ENCODE assay signal across 8 mouse cellular contexts in genomic region chr13:12460881-12461729, GRCm38 (mm10). TPM values are rescaled to one million over a fixed set of nuclear protein-coding genes. Genes with fewer than 3 reads are reported as not detected.
DNase-seq lines count a peak whose midpoint lies in the region; ATAC-seq and TF ChIP-seq lines count a peak whose summit lies in the region.

No protein-coding gene starts in this region.

- peak; percentile 93 for ATAC-seq in embryonic facial prominence, embryonic 15.5 days (ENCODE audit: insufficient number of reproducible peaks, low FRiP score, low TSS enrichment, low read depth)
- ATAC-seq in kidney, embryonic 14.5 days (ENCODE audit: low FRiP score, low TSS enrichment), result peak; percentile 97
- ATAC-seq in limb, embryonic 14.5 days (ENCODE audit: low FRiP score, low read depth), result peak; percentile 95
- ATAC-seq in midbrain, embryonic 16.5 days, result peak; percentile 96

- H3K4me3 ChIP-seq in bone marrow macrophage, adult 2 months (ENCODE audit: insufficient read depth, low read length), result peak overlapping the region; percentile 90
- peak overlapping the region; percentile 85 for H3K4me3 ChIP-seq in embryonic facial prominence, embryonic 15.5 days (replicated peaks)
- H3K4me3 ChIP-seq in kidney, embryonic 14.5 days (ENCODE audit: low read length), result peak overlapping the region; percentile 77
- peak overlapping the region; percentile 69 for H3K4me3 ChIP-seq in limb, embryonic 14.5 days (replicated peaks; ENCODE audit: low read length)
- peak overlapping the region; percentile 78 for H3K4me3 ChIP-seq in midbrain, embryonic 16.5 days (ENCODE audit: low read depth, low read length)
- peak overlapping the region; percentile 93 for H3K4me3 ChIP-seq in spleen, adult 2 months (ENCODE audit: extremely low read depth, insufficient read depth, insufficient read length)

- peak; percentile 96 to 97 for DNase-seq in B cell, adult 2 months
- DNase-seq in heart, adult 9 months (ENCODE audit: low spot score in 2 of 2), result peak; percentile 95 to 96
- peak; percentile 89 for DNase-seq in limb, embryonic 14.5 days (ENCODE audit: low spot score)
- DNase-seq in spleen, adult 2 months (ENCODE audit: low read depth in 1 of 2, low spot score in 2 of 2), result peak; percentile 78 to 96

- peak overlapping the region; percentile 88 for H3K27ac ChIP-seq in bone marrow macrophage, adult 2 months (ENCODE audit: insufficient read depth, low read depth, low read length)
- peak overlapping the region; percentile 56 for H3K27ac ChIP-seq in embryonic facial prominence, embryonic 15.5 days (replicated peaks)
- peak overlapping the region; percentile 43; the same call in 1 of the 2 replicates for H3K27ac ChIP-seq in kidney, embryonic 14.5 days (ENCODE audit: low read depth, low read length)
- 0 out of 2 replicates have a peak overlapping the region, but pooled peaks have one; percentile 45 for H3K27ac ChIP-seq in limb, embryonic 14.5 days (replicated peaks; ENCODE audit: low read depth, low read length)
- peak overlapping the region; percentile 83 for H3K27ac ChIP-seq in midbrain, embryonic 16.5 days (ENCODE audit: low read length)
- H3K27ac ChIP-seq in spleen, adult 2 months (ENCODE audit: insufficient read depth, low read length), result peak overlapping the region; percentile 80

- TF ChIP-seq POLR2A in bone marrow macrophage, adult 2 months (IDR thresholded peaks at IDR 0.05; ENCODE audit: borderline replicate concordance, low read depth, low read length), result no peak
- 0 out of 2 replicates have a peak, but pooled peaks have one; percentile 17 for TF ChIP-seq POLR2A in limb, embryonic 14.5 days (IDR thresholded peaks at IDR 0.05; ENCODE audit: borderline replicate concordance, extremely low read depth, insufficient read depth, insufficient read length)
- peak; percentile 23 for TF ChIP-seq POLR2A in spleen, adult 2 months (IDR thresholded peaks at IDR 0.05; ENCODE audit: low read depth, low read length)

- peaks cover 8% of the 10 kb centered on the region; the same call in 1 of the 2 replicates for H3K36me3 ChIP-seq in embryonic facial prominence, embryonic 15.5 days
- no peaks in the 10 kb centered on the region for H3K36me3 ChIP-seq in kidney, embryonic 14.5 days (ENCODE audit: control insufficient read depth, insufficient read depth, low read length)
- 0 out of 2 replicates have a peak, but pooled peaks cover 5% of the 10 kb centered on the region for H3K36me3 ChIP-seq in limb, embryonic 14.5 days (ENCODE audit: control insufficient read depth, insufficient read depth, low read length)
- H3K36me3 ChIP-seq in midbrain, embryonic 16.5 days (ENCODE audit: control insufficient read depth, insufficient read depth, low read length), result no peaks in the 10 kb centered on the region
- peaks cover 10% of the 10 kb centered on the region for H3K36me3 ChIP-seq in spleen, adult 2 months (ENCODE audit: control insufficient read depth, insufficient read depth, low read length)

- H3K4me2 ChIP-seq in embryonic facial prominence, embryonic 15.5 days (replicated peaks), result peak overlapping the region; percentile 81
- peak overlapping the region; percentile 79 for H3K4me2 ChIP-seq in kidney, embryonic 14.5 days (replicated peaks; ENCODE audit: low read depth, low read length)
- H3K4me2 ChIP-seq in limb, embryonic 14.5 days (replicated peaks; ENCODE audit: low read depth, low read length, severe bottlenecking), result peak overlapping the region; percentile 70
- H3K4me2 ChIP-seq in midbrain, embryonic 16.5 days (ENCODE audit: low read length), result peak overlapping the region; percentile 64

- H3K4me1 ChIP-seq in bone marrow macrophage, adult 2 months (ENCODE audit: control insufficient read depth, insufficient read depth, low read length), result peaks cover 11% of the 10 kb centered on the region
- peaks cover 8% of the 10 kb centered on the region; the same call in 1 of the 2 replicates for H3K4me1 ChIP-seq in embryonic facial prominence, embryonic 15.5 days
- H3K4me1 ChIP-seq in kidney, embryonic 14.5 days (ENCODE audit: control insufficient read depth, insufficient read depth, low read length), result no peaks in the 10 kb centered on the region
- H3K4me1 ChIP-seq in limb, embryonic 14.5 days (ENCODE audit: control insufficient read depth, insufficient read depth, low read length), result 0 out of 2 replicates have a peak, but pooled peaks cover 3% of the 10 kb centered on the region
- peaks cover 12% of the 10 kb centered on the region for H3K4me1 ChIP-seq in midbrain, embryonic 16.5 days (ENCODE audit: control insufficient read depth, insufficient read depth, low read length)
- H3K4me1 ChIP-seq in spleen, adult 2 months (ENCODE audit: control insufficient read depth, insufficient read depth, insufficient read length), result no peaks in the 10 kb centered on the region

- peak overlapping the region; percentile 70 for H3K9ac ChIP-seq in embryonic facial prominence, embryonic 15.5 days
- H3K9ac ChIP-seq in kidney, embryonic 14.5 days (ENCODE audit: low read depth, low read length), result peak overlapping the region; percentile 77
- peak overlapping the region; percentile 73 for H3K9ac ChIP-seq in limb, embryonic 14.5 days (ENCODE audit: low read depth, low read length, severe bottlenecking)
- peak overlapping the region; percentile 85 for H3K9ac ChIP-seq in midbrain, embryonic 16.5 days (ENCODE audit: low read depth, low read length)

- under 1% methylated on average over 59 of the region's 59 CpGs for WGBS in embryonic facial prominence, embryonic 15.5 days
- 1% methylated on average over 50 of the region's 59 CpGs for WGBS in kidney, embryonic 14.5 days
- WGBS in limb, embryonic 14.5 days, result under 1% methylated on average over 59 of the region's 59 CpGs
- under 1% methylated on average over 59 of the region's 59 CpGs for WGBS in midbrain, embryonic 16.5 days
- WGBS in spleen, adult 2 months, result under 1% methylated on average over 59 of the region's 59 CpGs

- H3K9me3 ChIP-seq in embryonic facial prominence, embryonic 15.5 days (replicated peaks), result no peaks in the 10 kb centered on the region
- no peaks in the 10 kb centered on the region for H3K9me3 ChIP-seq in kidney, embryonic 14.5 days (ENCODE audit: control insufficient read depth, low read length)
- H3K9me3 ChIP-seq in limb, embryonic 14.5 days (ENCODE audit: control insufficient read depth, low read length), result no peaks in the 10 kb centered on the region
- no peaks in the 10 kb centered on the region for H3K9me3 ChIP-seq in midbrain, embryonic 16.5 days (replicated peaks; ENCODE audit: control insufficient read depth, low read length, poor library complexity, severe bottlenecking)

- H3K27me3 ChIP-seq in embryonic facial prominence, embryonic 15.5 days, result no peaks in the 10 kb centered on the region
- no peaks in the 10 kb centered on the region for H3K27me3 ChIP-seq in kidney, embryonic 14.5 days (ENCODE audit: control insufficient read depth, insufficient read depth, low read length)
- H3K27me3 ChIP-seq in limb, embryonic 14.5 days (ENCODE audit: control insufficient read depth, insufficient read depth, low read length), result no peaks in the 10 kb centered on the region
- no peaks in the 10 kb centered on the region for H3K27me3 ChIP-seq in midbrain, embryonic 16.5 days (ENCODE audit: control insufficient read depth, insufficient read depth, low read depth, low read length)
- H3K27me3 ChIP-seq in spleen, adult 2 months (ENCODE audit: control insufficient read depth, insufficient read depth, low read length), result no peaks in the 10 kb centered on the region

- no peak for TF ChIP-seq CTCF in bone marrow macrophage, adult 2 months (IDR thresholded peaks at IDR 0.05; ENCODE audit: low read depth, low read length)
- TF ChIP-seq CTCF in spleen, adult 2 months (IDR thresholded peaks at IDR 0.05; ENCODE audit: extremely low read depth, insufficient read depth, insufficient read length, insufficient replicate concordance), result no peak

RNA-seq across cellular contexts. Expression of gene Lgals8, which starts 3.6 kb away (rescaled TPM):
- polyA plus RNA-seq in bone marrow macrophage, adult 2 months (2012; ENCODE audit: insufficient read depth, insufficient read length, missing spikeins), result 113 and 114 TPM in 2 replicates
- 22.5 and 28.3 TPM in 2 replicates for polyA plus RNA-seq in embryonic facial prominence, embryonic 15.5 days (2015; fragmentation: Nextera tagmentation; extraction: Ambion mirVana)
- polyA plus RNA-seq in kidney, embryonic 14.5 days (2014; fragmentation: Nextera tagmentation; extraction: Ambion mirVana), result 12.3 and 19.2 TPM in 2 replicates
- polyA plus RNA-seq in limb, embryonic 14.5 days (2012; rRNA removed), result 27.5 and 29.1 TPM in 2 replicates
- 19.9 and 21.6 TPM in 2 replicates for polyA plus RNA-seq in limb, embryonic 14.5 days (2014; fragmentation: Nextera tagmentation; extraction: Ambion mirVana)
- polyA plus RNA-seq in midbrain, embryonic 16.5 days (2015; fragmentation: Nextera tagmentation; extraction: Ambion mirVana), result 22.3 and 25.9 TPM in 2 replicates
- 21.7 and 23.5 TPM in 2 replicates for polyA plus RNA-seq in spleen, adult 2 months (2012; rRNA removed)

RNA-seq across cellular contexts. Expression of gene Edaradd, which starts 59.1 kb away (rescaled TPM):
- 0.38 and 0.40 TPM in 2 replicates for polyA plus RNA-seq in bone marrow macrophage, adult 2 months (2012; ENCODE audit: insufficient read depth, insufficient read length, missing spikeins)
- polyA plus RNA-seq in embryonic facial prominence, embryonic 15.5 days (2015; fragmentation: Nextera tagmentation; extraction: Ambion mirVana), result 6.5 and 7.2 TPM in 2 replicates
- 1.7 and 2.4 TPM in 2 replicates for polyA plus RNA-seq in kidney, embryonic 14.5 days (2014; fragmentation: Nextera tagmentation; extraction: Ambion mirVana)
- 1.5 and 1.7 TPM in 2 replicates for polyA plus RNA-seq in limb, embryonic 14.5 days (2012; rRNA removed)
- 3.8 and 4.5 TPM in 2 replicates for polyA plus RNA-seq in limb, embryonic 14.5 days (2014; fragmentation: Nextera tagmentation; extraction: Ambion mirVana)
- 1.9 and 2.5 TPM in 2 replicates for polyA plus RNA-seq in midbrain, embryonic 16.5 days (2015; fragmentation: Nextera tagmentation; extraction: Ambion mirVana)
- 4.0 and 5.7 TPM in 2 replicates for polyA plus RNA-seq in spleen, adult 2 months (2012; rRNA removed)

Comparison
In these comparisons a context has a peak if more than half of its experiments do, and no peak if none do; other contexts are left out.
1. Peak in every context shown above with its lines: DNase-seq, ATAC-seq, H3K4me3 ChIP-seq and H3K27ac ChIP-seq.